Mouse (Mus musculus) limb, embryonic 11.5 days (tissue): ENCODE results near the gene Glis2. TPM values are rescaled to one million over a fixed set of nuclear protein-coding genes. Genes with fewer than 3 reads are reported as not detected.

Experiments
- ATAC-seq: fragments of 200-750 bp; cut with Nextera tagmentation; 2 replicates; pipeline ENCODE4 v1.8.0; 2017; ENCODE audit warnings: low read depth; ENCODE audit not compliant: insufficient number of reproducible peaks, low FRiP score, low TSS enrichment
- DNase-seq: peaks from one replicate; pipeline ENCODE4 v3.0.0-alpha.2; 2015; ENCODE audit warnings: low spot score
- H3K27ac ChIP-seq: fragments of 300-500 bp; sonication (generic); replicated peaks from 2 replicates; pipeline ENCODE4 v1.5.1; 2014; ENCODE audit warnings: low read depth, mild to moderate bottlenecking, low read length
- H3K27me3 ChIP-seq: fragments of 300-500 bp; sonication (generic); 2 replicates; pipeline ENCODE4 v1.6.1; 2014; ENCODE audit warnings: mild to moderate bottlenecking, low read length, mixed read lengths; ENCODE audit not compliant: control insufficient read depth, insufficient read depth
- H3K36me3 ChIP-seq: fragments of 300-500 bp; sonication (generic); 2 replicates; pipeline ENCODE4 v1.6.1; 2014; ENCODE audit warnings: mild to moderate bottlenecking, low read length, moderate library complexity, mixed read lengths; ENCODE audit not compliant: control insufficient read depth, insufficient read depth
- H3K4me1 ChIP-seq: fragments of 300-500 bp; sonication (generic); 2 replicates; pipeline ENCODE4 v1.6.1; 2014; ENCODE audit warnings: low read length, mixed read lengths; ENCODE audit not compliant: control insufficient read depth, insufficient read depth
- H3K4me2 ChIP-seq: fragments of 300-500 bp; sonication (generic); 2 replicates; pipeline ENCODE4 v1.6.1; 2014; ENCODE audit warnings: low read depth, mild to moderate bottlenecking, moderate library complexity; ENCODE audit not compliant: severe bottlenecking
- H3K4me3 ChIP-seq: fragments of 300-500 bp; sonication (generic); 2 replicates; pipeline ENCODE4 v1.5.1; 2014; ENCODE audit warnings: low read depth, low read length
- H3K9ac ChIP-seq: fragments of 300-500 bp; sonication (generic); 2 replicates; pipeline ENCODE4 v1.6.1; 2014; ENCODE audit warnings: mild to moderate bottlenecking, low read length
- H3K9me3 ChIP-seq: fragments of 300-500 bp; sonication (generic); 2 replicates; pipeline ENCODE4 v1.6.1; 2016; ENCODE audit warnings: low read length; ENCODE audit not compliant: control insufficient read depth
- WGBS: fragments of 180-500 bp; shearing (Covaris S2); extraction: QIAGEN DNeasy Blood & Tissue Kit; methylation state at CpG from one replicate; pipeline ENCODE4 v1.1.7; 2014; 5-methylcytosine and 5-hydroxymethylcytosine counted together
- polyA plus RNA-seq: library from polyadenylated mRNA; unstranded; fragments of >200 nt; fragmentation: Nextera tagmentation; extraction: Ambion mirVana; gene quantifications from 2 replicates; pipeline ENCODE4 v1.2.1, GENCODE M21; 2014

Gene Glis2
- polyA plus RNA-seq, 1 experiment from 2014 or later, result 27.4 TPM

- no peak for DNase-seq
- H3K4me1 ChIP-seq, result peaks cover 78% of the 10 kb centered on the region
- no peaks in the 10 kb centered on the region for H3K27me3 ChIP-seq
- H3K4me2 ChIP-seq, result no peak overlapping the region
- no peak for ATAC-seq
- 28% methylated on average over 11 of the region's 11 CpGs for WGBS
- no peak overlapping the region for H3K4me3 ChIP-seq
- H3K9me3 ChIP-seq, result no peaks in the 10 kb centered on the region
- peak overlapping the region; percentile 97 for H3K27ac ChIP-seq
- H3K36me3 ChIP-seq, result peaks cover 7% of the 10 kb centered on the region; the same call in 1 of the 2 replicates
- H3K9ac ChIP-seq, result 0 out of 2 replicates have a peak overlapping the region, but pooled peaks have one; percentile 5
Measured at GRCm38 (mm10) chr16:4655764-4656570, 61.5 kb downstream of the Glis2 start.

GRCm38 (mm10) chr16:4656571-4657081 is 62.1 kb downstream of the Glis2 start:
- ATAC-seq, result no peak
- no peak for DNase-seq
- Histone ChIP-seq H3K27me3 (no peaks in the 10 kb centered on the region), H3K27ac (peak overlapping the region; percentile 97; the same call in 1 of the 2 replicates), H3K9me3 (no peaks in the 10 kb centered on the region), H3K4me1 (peaks cover 78% of the 10 kb centered on the region), H3K4me3 (no peak overlapping the region), H3K36me3 (peaks cover 5% of the 10 kb centered on the region; the same call in 1 of the 2 replicates), H3K4me2 (no peak overlapping the region), H3K9ac (no peak overlapping the region)
- WGBS, result 41% methylated on average over 9 of the region's 9 CpGs

GRCm38 (mm10) chr16:4658781-4659245 is 64.3 kb downstream of the Glis2 start:
- Histone ChIP-seq H3K4me3 (no peak overlapping the region), H3K4me1 (peaks cover 56% of the 10 kb centered on the region), H3K36me3 (peaks cover 6% of the 10 kb centered on the region; the same call in 1 of the 2 replicates), H3K27ac (peak overlapping the region; percentile 97), H3K4me2 (peak overlapping the region; percentile 34; the same call in 1 of the 2 replicates), H3K9me3 (no peaks in the 10 kb centered on the region), H3K27me3 (no peaks in the 10 kb centered on the region), H3K9ac (peak overlapping the region; percentile 54)
- WGBS, result 8% methylated on average over 11 of the region's 11 CpGs
- peak; percentile 96 for ATAC-seq
- peak; percentile 96 for DNase-seq

DNA sequence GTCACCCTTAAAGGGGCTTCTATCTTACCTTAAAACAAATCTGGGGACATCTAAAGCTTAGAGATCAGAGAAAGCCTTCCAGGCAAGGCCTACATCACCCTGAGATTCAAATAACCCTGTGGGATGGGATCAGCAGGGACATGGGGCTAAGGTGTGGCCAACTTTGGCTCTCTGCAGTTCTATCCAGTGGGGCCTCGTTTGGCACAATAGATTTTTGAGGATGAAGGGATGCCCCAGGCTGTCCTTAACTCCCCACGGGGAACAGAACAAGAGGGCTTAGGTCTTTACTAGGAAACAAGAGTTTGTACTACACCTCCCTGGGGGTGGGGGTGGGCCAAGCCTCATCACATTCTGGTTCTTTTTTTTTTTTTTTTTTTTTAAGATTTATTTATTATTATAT is 64.8 kb downstream of the Glis2 start:
- peaks cover 51% of the 10 kb centered on the region for H3K4me1 ChIP-seq
- peak overlapping the region; percentile 34 for H3K4me2 ChIP-seq
- DNase-seq (no peak), ATAC-seq (peak; percentile 29; the same call in 1 of the 2 replicates)
- peak overlapping the region; percentile 54 for H3K9ac ChIP-seq
- no peaks in the 10 kb centered on the region for H3K27me3 ChIP-seq
- no peaks in the 10 kb centered on the region for H3K9me3 ChIP-seq
- whole genome bisulfite sequencing, result 3% methylated on average over 2 of the region's 2 CpGs
- peak overlapping the region; percentile 97 for H3K27ac ChIP-seq
- peaks cover 6% of the 10 kb centered on the region; the same call in 1 of the 2 replicates for H3K36me3 ChIP-seq
- H3K4me3 ChIP-seq, result no peak overlapping the region

GRCm38 (mm10) chr16:4661605-4662004 is 67.1 kb downstream of the Glis2 start:
- no peak overlapping the region for H3K4me3 ChIP-seq
- H3K27ac ChIP-seq, result peak overlapping the region; percentile 38; the same call in 1 of the 2 replicates
- peaks cover 4% of the 10 kb centered on the region; the same call in 1 of the 2 replicates for H3K36me3 ChIP-seq

DNA sequence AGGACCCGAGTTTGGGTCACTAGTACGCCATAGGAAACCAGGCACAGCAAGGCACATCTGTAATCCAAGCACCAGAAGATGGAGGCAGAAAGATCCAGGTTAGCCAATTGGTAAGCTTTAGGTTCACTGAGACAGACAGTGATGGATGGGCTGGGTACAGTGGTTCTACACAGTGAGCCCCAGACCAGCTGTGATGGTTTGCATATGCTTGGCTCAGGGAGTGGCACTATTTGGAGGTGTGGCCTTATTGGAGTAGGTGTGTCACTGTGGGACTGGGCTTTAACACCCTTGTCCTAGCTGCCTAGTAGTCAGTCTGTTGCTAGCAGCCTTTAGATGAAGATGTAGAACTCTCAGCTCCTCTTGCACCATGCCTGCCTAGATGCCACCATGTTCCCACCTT is 69.3 kb downstream of the Glis2 start:
- Histone ChIP-seq H3K9me3 (no peaks in the 10 kb centered on the region), H3K36me3 (peaks cover 7% of the 10 kb centered on the region), H3K9ac (no peak overlapping the region), H3K4me2 (no peak overlapping the region), H3K4me3 (no peak overlapping the region), H3K27me3 (no peaks in the 10 kb centered on the region), H3K27ac (no peak overlapping the region), H3K4me1 (peaks cover 20% of the 10 kb centered on the region; the same call in 1 of the 2 replicates)
- DNase-seq (no peak), ATAC-seq (no peak)
- 85% methylated on average over 2 of the region's 2 CpGs for WGBS

More at GRCm38 (mm10) chr16:4661605-4662004, 67.1 kb downstream of the Glis2 start:
- ATAC-seq (no peak), DNase-seq (no peak)
- Histone ChIP-seq H3K9me3 (no peaks in the 10 kb centered on the region), H3K27me3 (no peaks in the 10 kb centered on the region), H3K4me1 (peaks cover 28% of the 10 kb centered on the region), H3K4me2 (no peak overlapping the region), H3K9ac (no peak overlapping the region)
- 52% methylated on average over 2 of the region's 2 CpGs for WGBS

GRCm38 (mm10) chr16:4665726-4666125 is 71.2 kb downstream of the Glis2 start:
- H3K27me3 ChIP-seq, result no peaks in the 10 kb centered on the region
- no peak for ATAC-seq
- no peak overlapping the region for H3K4me2 ChIP-seq
- H3K9me3 ChIP-seq, result no peaks in the 10 kb centered on the region
- DNase-seq, result no peak
- 97% methylated on average over 2 of the region's 2 CpGs for WGBS
- peaks cover 11% of the 10 kb centered on the region; the same call in 1 of the 2 replicates for H3K4me1 ChIP-seq
- no peak overlapping the region for H3K27ac ChIP-seq
- H3K4me3 ChIP-seq, result no peak overlapping the region
- H3K9ac ChIP-seq, result no peak overlapping the region
- H3K36me3 ChIP-seq, result peaks cover 10% of the 10 kb centered on the region

DNA sequence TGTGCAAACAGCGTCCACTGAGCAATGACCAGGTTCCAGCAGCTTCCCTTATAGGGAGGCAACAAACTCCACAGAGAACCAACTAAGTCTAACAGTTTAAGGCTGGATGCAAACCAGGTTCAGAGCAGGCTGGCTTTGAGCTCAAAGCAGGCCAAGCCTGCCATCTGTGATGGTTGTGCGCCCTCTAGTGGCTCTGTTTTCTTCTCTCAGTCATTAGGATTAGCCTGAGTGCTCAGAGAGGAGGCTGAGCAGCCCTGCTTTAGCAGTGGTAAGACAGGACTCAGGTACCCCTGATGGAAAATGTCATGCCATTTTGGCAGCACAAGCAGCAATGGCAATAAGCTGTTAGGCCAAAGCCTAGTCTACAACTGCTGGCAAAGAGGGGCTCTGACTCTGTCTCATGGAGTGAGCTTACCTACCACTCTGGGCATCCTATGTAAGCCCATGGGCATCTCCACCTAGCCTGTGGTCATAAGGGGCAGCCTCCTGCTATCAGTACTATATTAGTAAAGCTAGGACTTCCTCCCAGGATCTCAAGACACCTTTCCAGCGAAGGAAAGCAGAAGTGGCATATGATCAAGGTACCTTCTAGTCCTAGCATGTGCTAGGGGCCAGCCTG is 72.8 kb downstream of the Glis2 start:
- Histone ChIP-seq H3K27me3 (no peaks in the 10 kb centered on the region), H3K4me3 (no peak overlapping the region), H3K9ac (0 out of 2 replicates have a peak overlapping the region, but pooled peaks have one; percentile 12), H3K4me1 (peaks cover 4% of the 10 kb centered on the region; the same call in 1 of the 2 replicates), H3K9me3 (no peaks in the 10 kb centered on the region), H3K27ac (no peak overlapping the region), H3K4me2 (no peak overlapping the region), H3K36me3 (peaks cover 9% of the 10 kb centered on the region)
- ATAC-seq (peak; percentile 51; the same call in 1 of the 2 replicates), DNase-seq (peak; percentile 95)
- WGBS, result 21% methylated on average over 3 of the region's 3 CpGs
